Mouse (Mus musculus) megakaryocyte, embryonic 14.5 days (primary cell): Measurements from ENCODE around the gene Faah.

Experiments
- FLI1 ChIP-seq: IDR thresholded peaks from 2 replicates; pipeline ENCODE4 v1.6.1; 2012; ENCODE audit warnings: low read length, inconsistent platforms, mixed read lengths
- GATA1 ChIP-seq: IDR thresholded peaks from 3 replicates; pipeline ENCODE4 v1.6.1; 2012; ENCODE audit warnings: mixed read lengths, low read length, inconsistent platforms, borderline replicate concordance

- TF ChIP-seq GATA1: no peak
- TF ChIP-seq FLI1: no peak
Measured at GRCm38 (mm10) chr4:115961991-115962390, 55.7 kb downstream of the Faah start.
